Mouse (Mus musculus) hematopoietic stem cell, adult 5-6 weeks (primary cell): ENCODE measurements around the gene Eed. TPM values are rescaled to one million over a fixed set of nuclear protein-coding genes. Genes with fewer than 3 reads are reported as not detected.

ENCODE experiments used
- ATAC-seq, 2 experiments: fragments of 125-278 bp in 1 of 2; replicated peaks in 1 of 2; 2 replicates each; pipeline ENCODE4 v1.8.0; 2016 to 2017; ENCODE audit warnings: inconsistent platforms in 2 of 2, mild to moderate bottlenecking in 2 of 2, moderate number of reproducible peaks in 2 of 2, low read depth in 1 of 2, moderate TSS enrichment in 1 of 2; ENCODE audit not compliant: low FRiP score in 2 of 2, poor library complexity in 2 of 2, severe bottlenecking in 2 of 2, insufficient read depth in 1 of 2, low TSS enrichment in 1 of 2
- total RNA-seq: library from RNA; stranded (forward); fragments of 172-1452, 232-1000 nt; gene quantifications from 2 replicates; pipeline ENCODE4 v1.2.3, GENCODE M21; 2017

Eed gene
- total RNA-seq, 1 experiment from 2014 or later: 175 TPM

- no peak for ATAC-seq
These were observed 41.1 kb downstream of the Eed start for GRCm38 (mm10) chr7:89939497-89940353.

GRCm38 (mm10) chr7:89923441-89924180, 57.2 kb downstream of the Eed start:
- ATAC-seq: no peak

- no peak for ATAC-seq
These were observed 63.0 kb downstream of the Eed start for GRCm38 (mm10) chr7:89917776-89918175.

- no peak for ATAC-seq
These were observed 64.1 kb downstream of the Eed start for GRCm38 (mm10) chr7:89916711-89917110.

- ATAC-seq: no peak
These were observed 67.2 kb downstream of the Eed start for GRCm38 (mm10) chr7:89913432-89914158.

GRCm38 (mm10) chr7:89912356-89912755, 68.4 kb downstream of the Eed start:
- no peak for ATAC-seq

- ATAC-seq: no peak
These were observed 71.1 kb downstream of the Eed start for GRCm38 (mm10) chr7:89909711-89910110.

GRCm38 (mm10) chr7:89908899-89909621, 71.7 kb downstream of the Eed start:
- ATAC-seq: no peak

GRCm38 (mm10) chr7:89908421-89908820, 72.4 kb downstream of the Eed start:
- ATAC-seq: no peak

GRCm38 (mm10) chr7:89907950-89908349, 72.8 kb downstream of the Eed start:
- peak; percentile 76 to 84 for ATAC-seq

Other genes starting within 250 kb of the Eed start
- not detected in 2 replicates for gene Ccdc81, start 77.4 kb downstream of the Eed start, total RNA-seq
- gene Hikeshi, start 39.8 kb downstream of the Eed start, total RNA-seq: 86.6 and 131 TPM in 2 replicates
- 157 and 219 TPM in 2 replicates for gene Picalm, start 149.2 kb upstream of the Eed start, total RNA-seq